In genomic region chr1:178496186-178496585, GRCm38 (mm10) we compare ENCODE assay signal across 20 mouse cellular contexts. TPM values are rescaled to one million over a fixed set of nuclear protein-coding genes. Genes with fewer than 3 reads are reported as not detected.
"Had no signal": no experiment of that assay in that cellular context is flagged by ENCODE, and none has a peak within 500 bp of the region (broad histone marks: within the 10 kb centered on the region; RNA-seq: fewer than 3 reads in every experiment).

No protein-coding gene starts in this region.

- H3K9ac ChIP-seq: heart, embryonic 12.5 days; hindbrain, embryonic 12.5 days; hindbrain, embryonic 14.5 days; intestine, embryonic 15.5 days; kidney, embryonic 15.5 days; limb, embryonic 12.5 days; liver, embryonic 13.5 days; liver, embryonic 15.5 days had no signal

- DNase-seq: gastrocnemius, postnatal 25 days; kidney, adult 11 months; layer of hippocampus, adult 9-11 months; layer of hippocampus, postnatal 36 days had no signal

- H3K4me1 ChIP-seq: heart, embryonic 10.5 days; hindbrain, embryonic 10.5 days; hindbrain, embryonic 12.5 days; intestine, embryonic 15.5 days; kidney, embryonic 15.5 days; limb, embryonic 10.5 days; limb, embryonic 12.5 days; liver, embryonic 13.5 days; liver, embryonic 15.5 days had no signal

- H3K4me3 ChIP-seq: gastrocnemius, adult 2 months; heart, embryonic 10.5 days; heart, embryonic 12.5 days; hindbrain, embryonic 10.5 days; hindbrain, embryonic 12.5 days; intestine, embryonic 15.5 days; kidney, embryonic 15.5 days; limb, embryonic 10.5 days; limb, embryonic 12.5 days; liver, embryonic 13.5 days; liver, embryonic 15.5 days had no signal

- H3K36me3 ChIP-seq: heart, embryonic 10.5 days; heart, embryonic 12.5 days; hindbrain, embryonic 10.5 days; hindbrain, embryonic 12.5 days; intestine, embryonic 15.5 days; kidney, embryonic 15.5 days; limb, embryonic 10.5 days; limb, embryonic 12.5 days; liver, embryonic 13.5 days; liver, embryonic 15.5 days had no signal

- H3K9me3 ChIP-seq: heart, embryonic 10.5 days; heart, embryonic 12.5 days; hindbrain, embryonic 10.5 days; hindbrain, embryonic 12.5 days; intestine, embryonic 15.5 days; kidney, embryonic 15.5 days; limb, embryonic 10.5 days; limb, embryonic 12.5 days; liver, embryonic 13.5 days; liver, embryonic 15.5 days had no signal

- ATAC-seq: hindbrain, embryonic 16.5 days; inflammation-experienced regulatory T-cells, adult 6 months; intestine, embryonic 15.5 days had no signal

- H3K27ac ChIP-seq: gastrocnemius, adult 2 months; heart, embryonic 10.5 days; hindbrain, embryonic 10.5 days; hindbrain, embryonic 12.5 days; hindbrain, embryonic 14.5 days; intestine, embryonic 15.5 days; kidney, embryonic 15.5 days; kidney, postnatal 0 days; limb, embryonic 10.5 days; limb, embryonic 12.5 days; liver, embryonic 13.5 days; liver, embryonic 15.5 days had no signal

- H3K27me3 ChIP-seq: heart, embryonic 12.5 days; hindbrain, embryonic 12.5 days; intestine, embryonic 15.5 days; kidney, embryonic 15.5 days; limb, embryonic 12.5 days; liver, embryonic 13.5 days; liver, embryonic 15.5 days had no signal

- H3K4me2 ChIP-seq: heart, embryonic 12.5 days; hindbrain, embryonic 12.5 days; hindbrain, embryonic 14.5 days; intestine, embryonic 15.5 days; kidney, embryonic 15.5 days; limb, embryonic 12.5 days; liver, embryonic 11.5 days; liver, embryonic 13.5 days; liver, embryonic 15.5 days had no signal

RNA-seq across cellular contexts. Expression of gene Kif26b, which starts 32.7 kb away (rescaled TPM):
- polyA plus RNA-seq: inflammation-experienced regulatory T-cells, adult 6 months had no signal
